Mouse (Mus musculus) liver, adult (tissue): ENCODE measurements at regions not wholly inside any gene's neighbourhood (a gene's known extent, or its start where the extent isn't known, plus 50 kb on each side); places are given as distances from the start of the nearest gene placed in this dataset.

Experiments
- GATA4 ChIP-seq: IDR thresholded peaks from 2 replicates; pipeline ENCODE4 v1.6.1; 2014; ENCODE audit warnings: mild to moderate bottlenecking, low read length; ENCODE audit not compliant: insufficient replicate concordance

DNA sequence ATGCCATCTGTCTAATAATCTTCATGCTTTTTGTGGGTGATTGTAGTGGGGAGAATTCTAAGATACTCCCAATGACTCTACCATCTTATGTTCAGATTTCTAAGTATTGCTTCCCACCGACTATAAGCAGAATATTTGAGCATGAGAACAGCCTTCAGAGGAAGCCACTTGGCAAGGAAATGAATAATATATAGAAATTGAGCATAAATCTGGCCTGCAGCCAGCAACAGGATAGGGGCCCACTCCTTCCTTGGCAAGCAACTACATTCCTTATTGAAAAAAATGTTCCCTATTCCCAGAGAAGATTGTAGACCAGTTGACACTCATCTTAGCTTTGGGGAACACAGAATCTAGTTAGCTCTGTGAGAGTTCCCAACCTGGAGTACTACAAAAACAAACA, 591.5 kb upstream of the A1bg start:
- TF ChIP-seq GATA4, result no peak

DNA sequence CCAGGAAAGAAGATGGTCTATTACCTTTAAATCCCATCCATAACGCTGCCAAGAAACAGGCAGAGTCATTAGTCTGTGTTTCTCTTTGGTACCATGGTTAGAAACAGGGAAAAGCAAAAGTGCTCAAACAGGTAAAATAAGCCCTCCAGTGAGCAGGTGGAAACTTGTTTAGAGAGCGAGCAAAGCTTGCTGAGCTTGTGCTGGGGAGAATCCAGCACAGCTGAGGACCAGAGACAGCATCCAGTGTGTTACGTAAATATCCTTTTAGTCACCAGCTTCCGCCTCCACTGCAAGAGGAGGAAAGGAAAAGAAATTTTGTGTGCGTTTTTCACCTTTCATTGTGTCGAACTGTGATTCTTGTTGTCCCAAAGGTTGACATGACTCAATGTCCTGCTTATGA, 586.0 kb upstream of the A1bg start:
- TF ChIP-seq GATA4, result no peak

DNA sequence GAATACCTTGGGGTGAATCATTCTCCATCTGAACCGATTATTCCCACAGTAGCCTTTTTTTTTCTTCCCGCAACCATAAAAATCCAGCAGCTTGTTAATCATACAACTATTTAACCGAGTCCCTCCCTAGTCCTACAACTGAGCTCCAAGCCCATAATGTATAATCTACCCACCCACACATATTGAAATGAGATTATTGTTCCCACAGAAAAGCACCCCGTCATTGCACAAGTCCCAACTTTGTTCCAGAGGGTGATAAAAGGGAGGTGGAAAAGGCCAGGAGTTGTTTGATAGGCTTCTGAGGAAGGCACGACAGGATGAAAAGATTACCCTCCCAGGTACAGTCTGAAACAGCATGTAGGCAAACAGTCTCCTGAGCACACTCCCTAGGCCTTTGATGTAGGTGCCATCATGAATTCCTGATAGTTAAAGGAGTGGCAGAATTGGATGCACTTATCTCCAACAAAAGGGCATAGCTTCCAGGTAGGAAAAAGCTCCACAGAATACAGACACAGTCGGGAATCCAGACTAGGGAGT, 583.6 kb upstream of the A1bg start:
- TF ChIP-seq GATA4, result no peak

DNA sequence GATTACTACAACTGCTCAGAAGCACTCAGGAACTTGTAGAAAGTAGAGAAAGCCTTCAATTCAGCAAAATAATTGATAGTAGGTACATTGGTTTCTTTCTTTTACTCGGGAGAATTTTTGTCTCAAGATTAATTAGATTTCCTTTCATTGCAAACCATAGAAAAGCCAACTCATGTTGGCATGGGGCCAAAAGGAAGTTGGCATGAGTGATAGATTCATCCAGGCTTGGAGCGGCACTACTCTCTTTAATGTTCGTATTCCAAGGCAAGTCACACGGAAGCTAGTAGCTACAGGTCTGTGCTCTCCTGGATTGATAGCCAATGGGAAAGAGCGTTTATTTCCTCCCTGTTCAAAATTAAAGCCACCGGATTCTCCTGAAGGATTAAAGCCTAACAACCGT, 580.6 kb upstream of the A1bg start:
- TF ChIP-seq GATA4, result no peak

DNA sequence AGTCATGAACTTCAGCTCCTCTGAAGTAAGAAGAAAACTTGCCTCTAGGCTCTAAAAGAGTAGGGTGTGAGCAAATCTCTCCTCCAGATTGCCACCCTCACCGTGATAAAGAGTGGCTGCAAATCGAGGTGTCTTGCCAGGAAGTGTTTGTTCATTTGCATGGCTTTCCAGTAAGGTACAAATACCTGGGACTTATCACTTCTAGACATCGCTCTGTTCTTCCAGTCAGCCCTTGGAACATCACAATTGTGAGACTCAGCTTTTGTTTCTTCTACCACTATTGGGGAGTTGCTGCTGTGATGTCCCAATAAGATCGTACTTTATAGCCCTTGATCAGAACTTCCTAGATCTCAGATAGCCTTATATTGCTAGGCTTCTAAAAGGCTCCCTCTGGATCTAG, 566.9 kb upstream of the A1bg start:
- no peak for TF ChIP-seq GATA4

DNA sequence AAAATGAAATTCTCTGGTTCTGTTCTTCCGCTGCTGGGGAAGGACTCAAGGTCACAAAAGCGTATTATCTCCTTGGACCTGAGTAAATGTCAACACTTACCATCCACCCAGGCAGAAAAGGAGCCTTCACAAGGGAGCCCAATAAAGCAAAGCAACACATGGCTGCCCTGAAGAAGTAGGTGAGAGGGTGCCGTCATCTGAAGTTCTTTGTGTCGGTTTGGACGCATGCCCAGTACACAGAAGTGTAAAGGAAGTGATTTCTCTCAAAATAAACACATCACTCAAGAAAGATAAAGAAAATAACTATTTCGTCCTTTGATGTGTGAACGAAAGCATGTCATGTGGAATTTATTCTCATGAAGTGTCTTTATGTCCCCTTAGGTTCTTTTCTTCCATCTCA, 559.0 kb upstream of the A1bg start:
- TF ChIP-seq GATA4, result no peak

DNA sequence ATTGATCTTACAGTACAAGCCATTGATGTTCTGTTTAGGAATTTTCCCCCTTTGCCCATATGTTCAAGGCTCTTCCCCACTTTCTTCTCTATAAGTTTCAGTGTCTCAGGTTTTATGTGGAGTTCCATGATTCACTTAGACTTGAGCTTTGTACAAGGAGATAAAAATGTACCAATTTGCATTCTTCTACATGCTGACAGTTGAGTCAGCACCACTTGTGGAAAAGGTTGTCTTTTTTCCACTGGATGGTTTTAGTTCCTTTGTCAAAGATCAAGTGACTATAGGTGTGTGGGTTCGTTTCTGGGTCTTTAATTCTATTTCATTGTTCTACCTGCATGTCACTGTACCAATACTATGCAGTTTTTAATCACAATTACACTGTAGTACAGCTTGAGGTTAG, 551.1 kb upstream of the A1bg start:
- no peak for TF ChIP-seq GATA4

DNA sequence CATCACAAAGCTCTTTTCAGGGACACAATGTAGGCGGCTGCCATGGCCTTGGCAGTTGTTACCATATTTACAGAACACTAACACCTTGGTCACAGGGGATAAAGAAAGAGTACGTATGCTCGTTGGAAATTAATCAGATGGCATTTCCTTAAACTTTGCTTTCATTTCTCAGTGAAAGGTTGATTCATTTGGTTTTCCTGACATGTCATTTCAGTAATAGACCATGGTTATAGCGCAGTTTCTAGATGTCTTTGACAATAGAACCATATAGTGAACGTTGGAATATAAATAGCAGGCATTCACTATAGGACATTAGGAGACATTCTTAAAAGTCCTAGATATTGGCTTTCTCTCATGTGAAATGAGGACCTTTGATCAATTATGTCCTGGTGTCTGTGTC, 532.2 kb upstream of the A1bg start:
- no peak for TF ChIP-seq GATA4

DNA sequence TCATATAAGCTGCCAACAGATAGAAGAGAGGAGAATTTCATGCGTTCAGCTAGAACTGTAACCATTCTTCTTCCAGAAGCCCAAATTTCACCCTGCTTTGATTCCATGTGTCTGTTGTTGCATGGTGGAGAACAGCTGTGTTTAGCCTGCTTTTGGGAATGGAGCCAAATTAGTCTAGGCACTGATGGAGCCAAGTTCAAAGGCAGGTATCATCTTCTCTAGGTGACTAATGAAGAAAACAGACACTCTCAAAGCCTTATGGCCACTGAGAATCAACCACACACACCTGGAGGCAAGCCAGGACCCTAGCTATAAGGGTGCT, 531.5 kb upstream of the A1bg start:
- no peak for TF ChIP-seq GATA4

DNA sequence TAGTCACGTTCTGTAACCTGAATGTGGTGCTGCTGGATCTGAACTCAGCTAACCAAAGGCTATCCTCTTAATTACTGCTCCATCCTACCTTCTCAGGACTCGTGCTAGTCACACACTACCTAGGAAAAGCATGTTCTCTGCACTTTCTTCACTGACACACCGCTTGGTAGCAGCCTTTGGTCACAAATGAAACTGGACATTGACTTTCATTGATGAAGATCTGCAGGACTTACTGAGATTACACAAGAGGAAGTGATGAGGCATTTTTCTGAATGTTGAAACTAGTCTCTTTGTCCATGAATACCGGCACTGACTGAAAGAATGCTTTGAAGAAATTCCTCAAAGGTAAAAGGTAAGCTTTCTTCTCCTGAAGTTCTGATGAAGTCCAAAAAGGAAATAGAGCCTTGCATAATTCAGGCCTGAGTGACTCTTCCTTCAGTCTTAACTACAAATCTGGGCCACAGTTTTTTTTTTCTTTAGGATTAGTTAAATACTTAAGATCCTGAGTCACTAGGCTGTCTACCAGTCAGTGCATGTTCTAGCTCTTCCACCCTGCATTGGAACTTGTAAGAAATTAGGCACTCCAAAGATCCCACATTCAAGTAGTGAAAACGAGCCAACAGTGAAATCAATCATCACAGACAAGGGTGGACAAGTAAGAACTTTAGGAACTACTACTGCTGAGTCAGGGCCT, 531.0 kb upstream of the A1bg start:
- TF ChIP-seq GATA4, result no peak

DNA sequence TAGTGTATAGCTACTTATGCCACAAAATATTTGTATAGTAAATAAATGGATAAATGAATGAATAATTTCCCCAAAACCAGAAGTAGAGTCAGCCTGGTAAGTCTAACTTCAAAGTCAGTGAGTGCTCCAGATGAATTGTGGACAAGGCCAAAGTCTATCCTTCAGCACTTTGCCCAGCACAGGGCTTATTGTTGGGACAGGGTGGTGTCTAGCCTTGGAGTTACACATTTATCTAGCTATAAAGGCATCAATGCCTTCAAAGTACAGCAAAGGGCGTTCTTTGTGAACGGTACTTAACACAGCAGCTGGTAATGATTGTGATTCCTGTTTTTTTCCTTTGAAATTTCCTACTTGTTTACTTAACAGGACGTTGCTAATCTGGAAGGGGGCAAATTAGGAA, 527.4 kb upstream of the A1bg start:
- no peak for TF ChIP-seq GATA4

DNA sequence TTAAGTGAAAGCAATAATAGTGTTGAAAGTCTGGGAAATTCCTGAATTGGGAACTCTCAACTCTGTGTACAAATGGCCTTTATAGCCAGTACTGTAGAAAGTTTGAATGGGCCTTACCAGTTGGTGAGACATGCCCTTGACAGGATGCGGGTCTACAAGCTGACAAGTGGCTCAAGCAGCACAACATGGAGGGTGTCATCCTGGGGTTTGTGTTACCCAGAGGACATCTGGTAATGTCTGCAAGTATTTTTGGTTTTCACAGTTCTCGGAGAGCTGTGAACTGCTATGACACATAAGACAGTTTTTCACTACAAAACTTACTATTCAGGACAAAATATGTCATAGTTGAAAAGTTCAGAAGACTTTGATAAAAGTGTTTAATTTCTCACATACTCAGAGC, 525.7 kb upstream of the A1bg start:
- TF ChIP-seq GATA4, result no peak

DNA sequence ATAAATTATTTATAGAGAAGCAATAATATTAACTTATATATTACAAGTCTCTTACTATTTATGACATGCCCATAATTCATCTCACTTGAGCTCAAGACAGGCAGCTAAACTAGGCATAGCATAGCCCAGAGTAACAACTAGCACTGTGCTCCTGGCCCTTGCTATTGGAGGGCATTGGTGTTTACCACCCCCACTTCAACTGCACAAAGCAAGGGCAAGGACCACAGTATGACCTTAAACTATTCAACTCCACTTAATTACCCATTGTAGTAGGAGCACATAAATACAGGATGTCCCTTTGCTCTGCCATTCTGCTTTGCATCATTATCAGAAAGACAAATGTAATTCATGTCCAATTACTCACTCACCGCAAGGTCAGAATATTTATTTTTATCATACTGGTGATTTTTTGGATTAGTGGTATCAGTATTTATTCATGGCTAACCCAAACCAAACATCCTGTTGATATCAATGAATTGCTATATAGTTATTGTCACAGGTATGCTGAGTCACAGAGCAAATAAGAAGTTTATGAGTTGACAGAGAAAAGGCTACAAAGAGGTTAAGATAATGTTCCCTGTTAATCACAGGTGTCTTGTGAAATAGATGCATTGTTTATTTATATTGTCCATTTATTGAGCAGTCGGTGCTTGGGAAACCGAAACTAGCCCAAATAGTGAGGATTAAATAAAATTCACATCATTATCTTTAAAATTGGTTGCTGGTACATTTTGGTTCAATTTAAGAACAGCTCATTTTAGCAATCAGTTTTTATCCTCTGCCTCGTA, 523.4 kb upstream of the A1bg start:
- no peak for TF ChIP-seq GATA4

DNA sequence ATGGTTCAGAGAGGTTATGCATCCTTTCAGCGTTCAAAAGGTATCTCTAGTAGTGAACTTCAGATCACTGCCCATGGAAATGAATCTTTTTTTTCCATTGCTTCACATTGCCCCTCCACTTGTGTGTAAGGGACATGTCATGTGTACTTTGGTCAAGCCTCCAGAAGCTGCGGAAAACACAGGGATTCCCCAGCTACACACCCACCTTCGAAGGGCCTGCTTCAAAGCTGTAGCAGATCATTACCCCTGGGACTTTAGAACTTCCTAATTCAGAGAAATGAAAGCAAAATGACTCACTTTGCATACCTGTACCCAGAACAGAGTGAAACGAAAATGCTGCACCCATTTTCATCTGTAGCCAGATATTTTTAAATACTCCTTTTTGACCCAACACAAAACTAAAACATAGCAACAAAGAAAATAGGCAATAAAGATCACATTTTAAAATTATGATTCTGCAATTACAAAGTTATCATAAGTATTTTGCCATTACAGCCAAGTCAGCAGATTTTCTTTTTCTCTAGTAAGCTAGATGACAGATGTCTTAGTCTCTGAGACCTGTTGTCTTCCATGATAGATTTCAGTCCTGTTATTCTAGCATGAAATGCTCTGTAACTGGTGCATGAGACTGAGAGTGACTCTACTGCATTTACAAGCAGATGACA, 519.1 kb upstream of the A1bg start:
- TF ChIP-seq GATA4, result no peak

DNA sequence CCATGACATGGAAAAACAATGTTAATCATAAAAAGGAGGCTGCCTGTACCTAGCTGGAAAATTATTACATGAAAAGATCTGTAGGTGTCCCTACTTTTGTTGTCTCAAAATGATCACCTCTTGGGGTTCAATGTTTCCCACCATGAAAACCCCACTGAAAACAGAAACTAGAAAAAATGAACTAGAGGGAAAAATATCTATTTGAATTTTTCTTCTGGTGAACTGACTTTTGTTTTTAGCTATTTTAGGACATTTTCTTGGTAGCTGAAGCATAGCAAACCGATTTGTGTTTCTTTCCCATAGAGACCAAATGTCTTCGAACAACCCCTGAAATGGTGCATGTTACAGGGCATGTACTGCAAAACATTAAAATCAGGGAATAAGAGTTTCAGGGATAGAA, 518.2 kb upstream of the A1bg start:
- no peak for TF ChIP-seq GATA4

DNA sequence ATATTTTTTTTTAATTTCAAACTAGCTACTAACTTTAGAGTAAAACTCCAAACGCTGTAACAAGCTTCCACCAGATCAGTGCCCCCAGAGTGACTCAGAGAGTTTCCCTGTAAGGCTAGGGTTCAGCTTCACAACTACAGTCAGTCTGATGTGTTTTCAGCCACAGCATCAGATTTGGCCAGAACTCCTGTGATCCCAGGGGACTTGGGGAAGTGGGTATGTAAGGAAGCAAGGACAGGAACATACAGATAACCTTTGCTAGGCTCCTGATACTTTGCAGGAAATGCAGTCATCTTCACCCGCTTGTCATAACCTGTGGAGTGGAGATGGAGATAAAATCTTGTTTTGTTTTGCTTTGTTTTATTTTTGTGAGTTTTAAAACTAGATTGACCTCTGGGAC, 517.5 kb upstream of the A1bg start:
- TF ChIP-seq GATA4, result peak; percentile 74; the same call in 1 of the 2 replicates
